Mouse (Mus musculus) urinary bladder, postnatal 14 days (tissue): Measurements from ENCODE around the gene H3f3b.
"Not testable (repeated sequence)": the region's sequence is repeated elsewhere in the genome, so short reads cannot be mapped to it uniquely, and the experiment has no call there.

Experiments
- DNase-seq: peaks from one replicate; pipeline ENCODE4 v3.0.0; 2021; ENCODE audit warnings: low spot score

H3f3b gene

DNA sequence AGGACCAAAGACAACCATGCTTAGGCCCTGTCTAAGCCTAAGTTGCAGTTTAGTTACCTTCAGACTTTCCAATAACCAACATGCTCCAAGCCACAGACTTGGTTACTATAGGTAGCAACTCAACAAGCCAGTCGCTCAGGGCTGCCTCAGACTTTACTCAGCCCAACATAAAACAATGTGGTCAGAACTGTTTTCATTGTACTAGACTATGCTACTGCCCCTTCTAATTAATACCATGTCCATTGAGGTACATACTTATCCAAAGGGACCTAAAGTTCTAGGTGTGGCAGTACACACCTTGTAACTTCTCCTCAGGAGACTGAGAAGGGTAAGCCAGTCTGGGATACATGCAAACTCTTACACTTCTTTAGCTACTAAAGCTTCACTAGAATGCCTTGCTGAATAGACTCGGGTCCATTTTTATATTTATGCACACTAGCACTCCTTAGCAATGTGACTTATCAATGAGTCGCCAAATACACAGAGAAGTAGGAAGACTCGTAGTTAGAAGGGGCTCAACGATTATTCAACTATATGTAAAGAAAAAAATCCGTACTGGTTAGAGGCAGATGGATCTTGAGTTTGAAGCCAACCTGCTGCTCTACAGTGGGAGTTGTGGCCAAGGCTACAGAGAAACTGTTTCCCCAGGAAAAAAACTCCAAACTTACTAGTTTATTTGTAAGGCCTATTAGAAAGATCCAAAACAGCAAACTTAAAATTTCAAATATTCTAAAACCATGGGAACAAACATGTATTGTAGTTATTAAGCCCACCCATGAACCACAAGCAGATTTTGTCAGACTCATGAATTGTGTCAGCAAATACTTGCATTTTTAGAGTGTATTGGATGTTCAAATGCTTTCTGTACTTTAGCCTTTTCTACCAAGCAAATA, 6.2 kb downstream of the H3f3b start:
- DNase-seq = no peak

DNA sequence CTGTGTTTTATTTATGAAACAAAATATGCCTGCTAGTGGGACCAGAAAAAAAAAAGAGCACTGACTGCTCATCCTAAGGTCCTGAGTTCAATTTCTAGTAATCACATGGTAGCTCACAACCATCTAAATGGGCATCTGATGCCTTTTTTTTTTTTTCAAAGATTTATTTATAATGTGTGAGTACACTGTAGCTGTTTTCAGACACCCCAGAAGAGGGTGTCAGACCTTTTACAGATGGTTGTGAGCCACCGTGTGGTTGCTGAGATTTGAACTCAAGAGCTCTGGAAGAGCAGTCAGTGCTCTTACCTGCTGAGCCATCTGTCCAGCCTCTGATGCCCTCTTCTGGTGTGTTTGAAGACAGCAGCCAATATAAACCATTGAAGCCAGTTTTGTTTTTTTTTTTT, 7.2 kb downstream of the H3f3b start:
- DNase-seq = no peak

DNA sequence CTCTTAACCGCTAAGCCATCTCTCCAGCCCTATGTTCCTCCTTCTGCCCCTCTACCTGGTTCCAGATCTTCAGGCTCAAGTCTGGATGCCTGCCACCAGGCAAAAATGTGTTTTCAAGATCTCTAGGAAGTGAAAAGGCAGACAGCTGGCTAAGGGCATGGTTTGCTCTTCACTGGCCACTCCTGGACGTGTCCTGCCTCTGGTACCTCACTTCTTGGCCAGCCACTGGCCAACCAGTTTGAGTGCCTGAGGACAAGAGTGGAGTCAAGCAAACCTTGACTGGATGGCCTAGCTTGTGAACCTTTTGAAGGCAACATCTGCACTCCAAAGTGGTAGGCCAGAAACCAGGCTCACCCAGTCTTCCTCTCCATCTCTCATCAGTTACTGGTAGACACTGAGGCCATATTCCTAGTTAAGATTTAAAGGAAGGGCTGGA, 7.8 kb downstream of the H3f3b start:
- no peak for DNase-seq

DNA sequence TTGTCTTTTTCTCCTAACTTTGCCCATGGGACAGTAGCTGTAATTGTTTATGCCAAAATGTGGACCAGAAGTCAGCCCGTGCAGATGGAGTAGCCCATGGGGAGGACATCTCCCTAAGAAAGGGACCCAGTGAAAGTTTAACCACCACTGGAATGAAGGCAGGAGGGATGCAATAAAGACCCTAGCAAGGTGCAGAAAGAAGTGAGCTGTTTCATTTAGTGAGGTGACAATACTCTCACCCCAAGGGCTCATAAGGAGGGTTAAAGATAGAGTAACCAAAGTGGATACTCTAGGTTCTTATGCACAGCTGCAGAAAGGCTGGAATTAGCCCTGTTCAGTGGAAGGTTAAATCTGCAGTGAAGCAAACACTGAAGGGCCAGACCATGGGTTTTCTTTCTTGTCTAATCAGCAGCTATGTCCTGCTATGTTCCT, 8.4 kb downstream of the H3f3b start:
- DNase-seq = no peak

GRCm38 (mm10) chr11:116018867-116019266, 8.9 kb downstream of the H3f3b start:
- DNase-seq = not testable (repeated sequence)

DNA sequence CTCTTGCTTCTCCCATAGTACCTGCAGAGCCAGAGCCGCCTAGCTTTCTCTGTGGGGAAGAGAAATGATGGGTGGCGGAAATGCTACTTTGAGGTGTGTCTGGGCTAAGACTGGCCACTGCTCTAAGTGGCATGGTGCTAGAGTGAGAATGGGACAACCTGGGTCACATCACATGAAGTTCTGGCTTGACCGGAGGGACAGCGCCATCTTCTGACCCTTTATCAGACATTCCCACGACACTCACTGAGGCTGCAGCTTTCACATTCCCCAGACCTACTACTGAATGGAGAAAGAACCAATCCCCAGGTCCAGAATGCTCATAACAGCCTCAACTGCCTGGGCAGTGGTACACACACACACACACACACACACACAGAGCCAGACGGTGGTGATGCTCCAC, 9.7 kb downstream of the H3f3b start:
- peak; percentile 53 for DNase-seq

DNA sequence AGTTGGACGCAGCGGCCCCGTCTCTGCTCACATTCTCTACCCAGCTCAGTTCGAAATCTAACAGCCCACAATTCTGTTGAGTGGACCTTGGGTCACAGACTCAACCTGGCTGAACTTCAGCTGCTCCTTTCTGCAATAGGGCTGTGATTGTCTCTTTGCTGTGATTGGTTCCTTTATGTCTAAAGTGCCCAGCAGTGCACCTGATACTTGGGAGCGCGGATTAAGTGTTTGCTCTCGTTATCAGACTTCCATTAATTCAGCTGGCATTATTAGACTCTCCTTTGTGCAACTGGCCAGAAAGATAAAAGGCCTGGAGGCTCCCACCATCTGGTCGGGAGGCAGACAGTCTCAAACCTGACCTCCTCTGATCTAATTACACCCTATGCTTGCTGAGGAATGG, 12.9 kb downstream of the H3f3b start:
- no peak for DNase-seq

GRCm38 (mm10) chr11:116012262-116012947, 15.4 kb downstream of the H3f3b start, which contains the start of gene Galk1:
Gene Galk1, minus strand, starts transcription at chr11:116012719.
- peak; percentile 92 for DNase-seq

DNA sequence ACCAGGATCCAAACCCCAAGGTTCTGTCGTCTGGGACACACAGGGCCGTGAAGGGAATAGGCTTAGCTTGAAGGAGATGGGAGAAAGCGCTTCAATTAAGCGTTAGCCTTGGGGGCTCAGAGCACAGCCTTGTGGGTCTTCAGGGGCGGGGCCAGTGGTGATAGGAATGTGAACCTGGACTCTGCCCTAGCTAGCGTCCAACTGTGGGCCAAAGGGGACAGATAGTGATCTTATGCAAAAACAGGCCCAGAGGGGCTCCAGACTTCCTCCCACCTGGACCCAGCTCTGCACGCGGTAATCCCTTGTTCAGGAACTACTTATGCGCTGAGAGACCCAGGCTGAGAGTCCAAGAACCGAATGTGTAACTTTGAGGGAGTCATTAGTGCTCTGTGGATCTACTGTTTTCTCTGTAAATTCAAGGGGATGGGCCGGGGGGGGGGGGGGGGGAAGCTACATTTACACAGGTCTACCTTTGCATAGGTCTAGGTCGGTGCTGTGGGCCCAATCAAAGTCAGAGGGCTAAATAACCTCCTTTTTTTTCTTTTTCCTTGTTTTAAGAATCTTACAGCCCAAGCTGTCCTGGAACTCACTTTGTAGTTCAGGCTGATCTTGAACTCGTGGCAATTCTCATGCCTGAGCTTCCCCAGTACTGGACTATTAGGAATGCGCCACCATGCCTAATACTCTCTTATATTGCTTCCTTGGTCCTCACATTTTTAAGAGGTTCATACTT, 16.1 kb downstream of the H3f3b start:
- no peak for DNase-seq

- no peak for DNase-seq
Measured at GRCm38 (mm10) chr11:116010948-116011347, 16.8 kb downstream of the H3f3b start.

GRCm38 (mm10) chr11:116010146-116010545, 17.6 kb downstream of the H3f3b start:
- no peak for DNase-seq

DNA sequence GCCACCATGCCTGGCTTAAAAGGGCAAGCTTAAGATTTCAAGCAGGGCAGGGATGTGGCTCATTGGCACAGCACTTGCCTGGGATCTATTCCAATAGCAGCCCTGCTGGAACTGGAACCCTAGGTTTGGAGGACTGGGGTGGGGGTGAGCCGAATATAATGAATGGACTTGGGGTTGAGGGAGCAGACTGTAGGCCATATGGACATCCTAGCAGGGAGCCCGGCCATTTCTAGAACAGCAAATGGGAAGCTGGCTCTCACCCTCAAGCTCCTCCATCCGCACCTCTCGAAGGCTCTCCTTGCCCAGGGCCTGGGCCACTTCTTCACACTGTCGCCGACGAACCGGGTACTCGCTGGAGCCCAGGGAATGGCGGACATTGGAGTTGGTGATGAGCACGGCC, 18.1 kb downstream of the H3f3b start:
- no peak for DNase-seq

DNA sequence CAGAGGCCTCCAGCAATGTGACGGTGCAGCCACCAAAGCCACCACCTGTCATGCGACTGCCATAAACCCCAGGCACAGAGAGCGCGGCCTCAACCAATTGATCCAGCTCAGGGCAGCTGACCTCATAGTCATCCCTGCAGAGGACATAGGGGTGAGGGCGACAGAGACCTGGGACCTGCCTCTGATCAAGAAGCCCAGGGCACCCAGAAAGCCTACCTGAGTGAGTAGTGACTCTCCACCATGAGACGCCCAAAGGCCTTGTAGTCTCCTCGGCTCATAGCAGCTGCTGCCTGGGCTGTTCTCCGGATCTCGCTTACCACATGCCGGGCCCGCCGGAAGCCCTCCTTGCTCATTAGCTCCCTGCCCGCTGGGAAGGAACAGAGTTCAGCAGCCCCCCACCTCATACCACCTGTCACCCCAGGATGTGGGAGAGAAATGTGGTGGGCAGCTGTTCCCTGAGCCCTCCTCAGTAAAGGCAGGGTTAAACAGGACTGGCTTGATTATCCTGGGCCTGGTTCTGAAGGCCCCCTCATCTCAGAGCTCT, 18.9 kb downstream of the H3f3b start:
- DNase-seq = no peak

DNA sequence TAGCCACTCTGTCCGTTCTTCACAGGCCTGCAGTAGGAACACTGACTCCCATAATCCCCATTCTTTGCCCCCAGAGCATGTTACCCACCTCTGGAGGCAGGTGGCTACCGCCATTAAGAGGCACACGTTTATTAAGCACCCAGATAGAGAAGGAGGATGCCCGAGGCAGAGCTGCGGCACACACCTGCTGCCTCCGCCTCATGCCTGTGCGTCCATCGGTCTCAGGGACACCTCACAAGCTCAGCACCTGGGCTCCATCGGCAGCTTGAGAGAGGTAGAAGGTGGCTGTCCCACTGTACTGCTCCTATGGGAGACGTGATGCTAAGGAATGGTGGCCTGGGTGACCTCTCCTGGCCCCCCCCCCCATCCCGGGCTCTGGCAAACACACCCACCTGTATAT, 19.4 kb downstream of the H3f3b start:
- DNase-seq = no peak

DNA sequence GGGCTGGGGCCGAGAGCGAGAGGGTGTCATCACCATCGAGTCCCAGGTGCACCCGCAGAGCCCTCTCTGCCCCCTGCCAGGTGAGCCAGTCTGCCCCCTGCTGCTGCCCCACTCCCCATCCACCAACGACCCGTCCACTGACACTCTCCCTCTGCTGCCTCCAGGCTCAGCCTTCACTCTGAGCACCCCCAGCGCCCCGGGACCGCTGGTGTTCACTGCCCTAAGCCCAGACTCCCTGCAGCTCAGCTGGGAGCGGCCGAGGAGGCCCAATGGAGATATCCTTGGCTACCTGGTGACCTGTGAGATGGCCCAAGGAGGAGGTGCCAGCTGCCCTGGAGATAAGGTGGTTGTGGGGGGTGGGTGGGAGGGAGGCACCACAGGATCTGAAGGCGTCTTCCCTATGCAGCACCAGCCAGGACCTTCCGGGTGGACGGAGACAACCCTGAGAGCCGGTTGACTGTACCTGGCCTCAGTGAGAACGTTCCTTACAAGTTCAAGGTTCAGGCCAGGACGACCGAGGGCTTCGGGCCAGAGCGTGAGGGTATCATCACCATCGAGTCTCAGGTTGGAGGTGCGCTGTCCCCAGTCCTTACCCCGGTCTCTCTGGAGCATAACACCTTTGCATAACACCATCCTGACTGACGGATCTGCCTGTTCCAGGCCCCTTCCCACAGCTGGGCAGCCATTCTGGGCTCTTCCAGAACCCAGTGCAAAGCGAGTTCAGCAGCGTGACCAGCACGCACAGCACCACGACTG, 20.5 kb downstream of the H3f3b start:
- DNase-seq = no peak

DNA sequence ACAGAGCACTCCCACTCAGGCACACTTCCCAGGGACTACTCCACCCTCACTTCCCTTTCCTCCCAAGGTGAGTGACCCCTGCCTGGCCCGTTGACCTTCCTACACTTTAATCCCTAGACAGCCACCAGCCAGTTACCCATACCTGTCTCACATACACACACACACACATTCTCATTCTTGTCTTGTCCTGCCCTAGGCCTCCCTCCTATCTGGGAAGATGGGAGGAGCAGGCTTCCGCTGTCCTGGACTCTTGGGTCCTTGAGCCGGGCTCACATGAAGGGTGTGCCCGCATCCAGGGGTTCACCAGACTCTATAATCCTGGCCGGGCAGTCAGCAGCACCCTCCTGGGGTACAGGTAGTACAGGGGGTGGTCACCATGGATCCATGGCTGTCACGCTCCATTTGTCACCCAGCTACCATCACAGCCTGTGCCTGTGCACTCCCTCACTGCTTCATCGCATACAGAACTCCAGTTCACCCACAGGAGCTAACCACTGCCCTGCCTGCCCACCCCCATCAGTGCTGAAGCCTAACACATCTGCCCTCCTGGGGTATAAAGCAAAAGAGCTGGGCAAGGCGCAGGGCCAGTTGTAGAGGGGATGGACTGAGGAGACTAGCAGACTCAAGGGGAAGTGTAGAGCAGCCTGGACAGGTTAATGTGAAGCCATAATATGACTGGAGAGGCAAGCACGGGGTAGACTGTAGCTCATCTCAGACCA, 21.9 kb downstream of the H3f3b start:
- DNase-seq = no peak

DNA sequence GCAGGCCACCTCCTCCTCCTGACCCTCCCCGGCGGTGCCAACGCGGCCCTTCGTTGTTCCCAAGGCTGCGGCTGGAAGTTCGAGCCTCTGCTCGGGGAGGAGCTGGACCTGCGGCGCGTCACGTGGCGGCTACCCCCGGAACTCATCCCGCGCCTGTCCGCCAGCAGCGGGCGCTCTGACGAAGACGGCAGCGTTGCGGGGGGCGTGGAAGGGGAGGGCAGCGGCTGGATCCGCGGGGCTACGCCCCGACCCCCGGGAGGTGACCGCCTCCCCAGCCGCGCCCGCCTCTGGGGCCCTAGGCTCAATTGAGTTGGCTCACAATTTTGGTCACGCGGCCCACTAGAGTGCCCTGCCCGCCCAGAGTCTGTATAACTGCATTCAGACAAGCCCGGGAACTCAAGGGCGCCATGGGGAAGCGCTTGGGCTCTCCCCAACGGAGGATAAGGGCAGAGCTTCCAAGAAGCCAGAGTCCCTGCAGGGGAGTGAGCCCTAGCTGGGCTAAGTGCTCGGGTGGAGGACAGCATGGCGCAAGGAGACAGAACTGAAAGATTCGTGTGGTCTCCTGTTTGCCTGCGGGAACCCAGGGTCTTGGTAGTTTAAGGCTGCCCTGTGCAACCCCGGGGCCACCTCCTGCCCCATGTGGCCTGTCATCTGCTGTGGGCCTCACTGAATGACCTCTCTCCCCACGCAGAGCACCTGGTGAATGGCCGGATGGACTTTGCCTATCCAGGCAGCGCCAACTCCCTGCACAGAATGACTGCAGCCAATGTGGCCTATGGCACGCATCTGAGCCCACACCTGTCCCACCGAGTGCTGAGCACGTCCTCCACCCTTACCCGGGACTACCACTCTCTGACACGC, 22.7 kb downstream of the H3f3b start:
- DNase-seq = peak; percentile 79

DNA sequence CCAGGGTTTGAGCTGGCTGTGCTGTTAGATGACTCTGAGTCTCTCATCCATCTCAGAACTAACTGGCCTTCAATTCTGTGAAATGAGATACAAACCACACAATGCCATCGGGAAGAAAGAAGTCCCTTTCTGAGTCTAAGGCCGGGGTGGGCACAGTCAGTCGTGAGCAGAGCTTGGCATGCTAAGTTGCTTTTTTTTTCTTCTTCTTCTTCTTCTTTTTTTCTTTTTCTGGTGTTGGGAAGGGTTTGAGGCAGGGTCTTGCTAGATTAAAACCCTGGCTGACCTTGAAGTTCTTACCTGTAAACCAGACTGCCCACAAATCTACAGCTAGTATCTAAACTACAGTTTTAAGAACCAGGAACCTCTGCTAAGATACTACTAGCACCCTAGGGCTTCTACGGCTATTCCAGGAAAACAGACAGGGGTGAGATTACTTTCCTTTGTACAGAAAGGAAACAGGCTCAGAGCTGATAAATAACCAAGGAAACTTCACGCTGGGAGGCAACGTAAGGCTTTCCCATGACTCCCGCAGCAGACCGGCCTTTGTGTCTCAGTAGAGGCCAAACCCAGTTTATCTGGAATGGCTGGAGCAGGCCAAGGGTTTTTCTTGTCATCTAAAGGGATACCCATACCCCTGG, 23.5 kb downstream of the H3f3b start:
- DNase-seq = no peak

DNA sequence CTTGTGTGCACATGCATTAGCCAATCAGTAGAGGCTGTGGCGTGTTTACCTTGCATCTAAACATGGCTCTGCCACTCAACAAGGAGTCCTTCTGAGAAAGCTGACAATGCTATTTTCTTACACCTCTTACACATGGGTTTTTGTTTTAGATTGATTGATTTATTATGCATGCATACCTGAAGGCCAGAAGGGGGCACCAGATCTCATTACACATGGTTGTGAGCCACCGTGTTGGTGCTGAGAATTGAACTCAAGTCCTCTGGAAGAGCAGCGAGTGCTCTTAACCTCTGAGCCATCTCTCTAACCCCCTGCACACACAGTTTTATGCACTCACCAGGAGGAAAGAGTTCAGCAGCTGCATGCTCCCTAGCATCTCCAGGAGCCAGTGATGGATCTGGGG, 24.9 kb downstream of the H3f3b start:
- no peak for DNase-seq
